ENCODE assay signal across 7 mouse cellular contexts in the genomic region with DNA sequence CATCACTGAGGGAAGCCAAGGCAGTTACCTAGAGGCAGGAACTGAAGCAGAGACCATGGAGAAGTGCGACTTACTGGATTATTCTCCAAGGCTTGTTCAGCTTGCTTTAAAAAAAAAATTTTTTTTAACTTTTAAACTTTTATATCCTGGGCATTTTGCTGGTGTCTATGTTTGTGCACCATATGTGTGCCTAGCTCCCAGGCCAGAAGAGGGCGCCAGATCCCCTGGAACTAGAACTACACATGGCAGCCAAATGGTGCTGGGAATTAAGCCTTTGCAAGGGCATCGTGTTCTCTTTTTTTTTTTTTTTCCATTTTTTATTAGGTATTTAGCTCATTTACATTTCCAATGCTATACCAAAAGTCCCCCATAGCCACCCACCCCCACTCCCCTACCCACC.
DNase-seq lines count a peak whose midpoint lies in the region; TF ChIP-seq lines count a peak whose summit lies in the region.
"Not testable (repeated sequence)": the region's sequence is repeated elsewhere in the genome, so short reads cannot be mapped to it uniquely, and the experiment has no call there.

No protein-coding gene starts in this region.

- H3K4me1 ChIP-seq in testis, adult 2 months (ENCODE audit: control insufficient read depth, insufficient read depth, low read length): not testable (repeated sequence)

- H3K36me3 ChIP-seq in testis, adult 2 months (ENCODE audit: control insufficient read depth, insufficient read depth, low read length): not testable (repeated sequence)

- H3K27me3 ChIP-seq in testis, adult 2 months (ENCODE audit: control insufficient read depth, insufficient read depth, low read length): not testable (repeated sequence)

- peak; percentile 8; the same call in 1 of the 2 replicates for TF ChIP-seq CTCF in testis, adult 2 months (IDR thresholded peaks at IDR 0.05; ENCODE audit: control insufficient read depth, insufficient read depth, insufficient replicate concordance, low read depth, low read length)

- peak; percentile 40 for DNase-seq in 3T3-L1 (ENCODE audit: low read depth, low spot score)
- DNase-seq in NIH3T3 (ENCODE audit: low read depth): peak; percentile 16
- DNase-seq in adrenal gland, postnatal 10 days: peak; percentile 4
- DNase-seq in forelimb bud, embryonic 11.5 days (ENCODE audit: low read depth, low spot score): peak; percentile 0
- peak; percentile 12 for DNase-seq in kidney, postnatal 10 days
- peak; percentile 1 for DNase-seq in lung, postnatal 10 days

- not testable (repeated sequence) for TF ChIP-seq POLR2A in testis, adult 2 months (IDR thresholded peaks at IDR 0.05; ENCODE audit: control insufficient read depth, low read depth, low read length)

- H3K4me3 ChIP-seq in testis, adult 2 months (ENCODE audit: control insufficient read depth, low read depth, low read length): not testable (repeated sequence)

- not testable (repeated sequence) for H3K27ac ChIP-seq in testis, adult 2 months (ENCODE audit: control insufficient read depth, insufficient read depth, low read depth, low read length)
